Mouse (Mus musculus): ENCODE results near the gene Rfesd.

Gene Rfesd

DNA sequence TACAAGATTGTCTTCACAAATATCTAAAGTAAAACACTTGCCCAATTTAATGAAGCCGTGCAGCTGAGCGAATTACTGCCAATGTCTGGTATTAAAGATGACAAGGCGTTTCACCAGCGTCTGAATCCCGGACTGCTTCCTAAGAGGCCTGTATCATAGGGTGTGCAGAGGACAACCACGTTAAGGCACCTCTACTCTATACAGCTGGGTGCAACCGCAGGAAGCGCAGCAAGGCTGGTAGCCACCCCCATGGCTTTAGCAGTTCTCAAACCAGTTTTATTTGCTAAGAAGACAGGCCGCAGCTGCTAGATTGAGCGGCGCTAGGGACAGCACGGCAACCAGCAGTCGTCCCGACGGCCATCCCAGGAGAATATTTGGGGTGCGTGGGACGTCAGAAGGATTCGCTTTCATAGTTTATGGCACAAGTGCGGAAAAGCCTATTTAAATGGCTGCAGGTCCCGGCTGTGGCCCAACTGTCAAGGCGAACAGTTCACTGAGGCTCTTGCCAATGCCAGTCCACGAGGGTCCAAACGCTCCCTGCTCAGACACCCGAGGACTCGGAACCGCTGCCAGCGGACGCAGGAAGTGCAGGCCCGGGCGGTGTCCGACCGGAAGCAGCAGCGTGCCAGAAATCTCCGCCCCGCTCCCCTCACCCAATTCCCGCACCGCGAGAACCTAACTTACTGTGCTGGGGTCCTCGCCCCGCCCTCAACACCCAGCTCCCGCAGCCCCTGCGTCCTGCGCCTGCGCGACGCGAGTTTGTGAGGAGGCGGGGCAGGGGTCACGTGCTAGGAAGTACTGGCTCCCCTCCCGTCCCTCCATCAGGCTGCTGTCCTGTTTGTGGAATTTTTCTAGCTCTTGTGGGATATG, at the start of gene Rfesd:
Rfesd (minus strand) TSS at position 746 of the 870 bp plus-strand sequence.
- DNase-seq (ENCODE audit: low read depth, low spot score) = peak; percentile 84

DNA sequence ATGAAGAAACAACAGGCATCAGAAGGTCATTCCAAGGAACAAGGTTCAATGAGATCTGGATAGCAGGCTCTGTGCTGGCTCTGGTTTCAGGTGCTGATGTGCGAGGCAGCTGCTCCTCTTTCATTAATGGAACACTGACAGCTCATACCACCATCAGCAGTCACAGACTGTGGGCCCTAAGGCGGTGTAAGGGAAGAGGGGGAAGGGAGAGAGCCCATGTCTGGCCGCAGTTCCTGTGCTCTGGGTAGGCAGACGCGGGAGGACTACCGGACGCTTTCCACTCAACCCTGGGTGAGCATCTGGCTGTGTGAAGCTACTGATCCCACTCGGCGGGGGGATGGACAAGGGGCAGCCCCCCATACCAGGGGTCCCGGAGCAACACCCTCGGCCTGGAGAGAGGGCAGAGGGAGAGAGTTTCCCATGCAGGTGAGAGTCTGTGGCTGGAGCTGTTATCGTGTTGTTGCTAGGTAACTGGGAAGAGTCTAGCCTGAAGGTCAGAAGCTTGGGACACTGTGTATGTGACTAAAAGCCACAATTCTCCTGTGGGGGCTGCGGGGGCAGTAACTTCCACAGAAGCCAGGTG, 45.9 kb upstream of the Rfesd start:
- no peak for DNase-seq (ENCODE audit: low read depth, low spot score)

DNA sequence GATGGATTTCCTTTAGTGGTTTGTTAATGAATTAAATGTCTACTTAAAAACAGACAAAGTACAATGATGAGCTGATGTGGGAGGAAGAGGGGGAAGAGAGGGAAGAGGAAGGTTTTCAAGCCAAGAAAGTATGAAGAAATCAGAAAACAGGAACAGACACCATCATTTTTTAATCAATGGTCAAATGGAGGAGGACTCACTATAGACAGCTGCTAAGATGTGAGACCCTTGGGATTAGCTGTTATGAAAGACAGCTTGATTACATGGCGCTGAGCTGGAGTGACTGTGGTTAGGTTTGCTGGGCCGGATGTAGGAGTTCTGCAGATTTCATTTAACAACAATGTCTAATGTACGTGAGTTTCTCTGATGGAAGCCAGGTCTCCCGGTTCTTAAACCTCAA, 45.0 kb upstream of the Rfesd start:
- no peak for DNase-seq (ENCODE audit: low read depth, low spot score)

DNA sequence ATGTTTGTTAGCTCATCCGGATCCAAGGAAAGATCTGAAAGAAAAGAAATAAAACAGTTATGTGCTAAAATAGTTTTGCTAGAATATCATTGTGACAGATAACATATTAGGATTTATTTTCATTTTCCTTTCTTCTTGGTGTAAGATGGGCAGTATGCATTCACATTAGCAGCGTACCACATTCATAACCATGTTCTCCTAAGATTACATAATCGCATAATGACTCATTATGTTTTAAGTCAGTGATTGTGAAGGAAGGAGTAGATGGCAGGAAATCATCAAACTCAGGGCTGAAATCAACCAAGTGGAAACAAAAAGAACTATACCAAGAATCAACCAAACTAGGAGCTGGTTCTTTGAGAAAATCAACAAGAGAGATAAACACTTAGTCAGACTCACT, 44.0 kb upstream of the Rfesd start:
- no peak for DNase-seq (ENCODE audit: low read depth, low spot score)

DNA sequence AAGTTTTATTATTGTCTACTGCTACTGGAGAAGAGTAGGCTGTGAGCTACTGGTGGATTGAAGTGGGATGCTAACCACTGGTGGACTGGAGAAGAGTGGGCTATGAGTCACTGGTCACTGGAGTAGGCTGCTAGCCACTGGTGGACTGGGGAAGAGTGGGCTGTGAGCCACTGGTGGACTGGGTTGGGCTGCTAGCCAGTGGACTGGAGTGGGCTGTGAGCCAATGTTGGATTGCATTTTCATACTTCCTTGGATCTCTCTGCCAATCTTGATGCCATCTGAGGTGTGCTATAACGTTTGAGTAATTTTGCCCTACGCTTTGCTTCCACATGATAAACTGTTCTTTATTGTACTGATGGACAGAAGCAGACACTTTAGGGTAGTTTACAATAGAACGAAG, 43.6 kb upstream of the Rfesd start:
- DNase-seq (ENCODE audit: low read depth, low spot score) = no peak

DNA sequence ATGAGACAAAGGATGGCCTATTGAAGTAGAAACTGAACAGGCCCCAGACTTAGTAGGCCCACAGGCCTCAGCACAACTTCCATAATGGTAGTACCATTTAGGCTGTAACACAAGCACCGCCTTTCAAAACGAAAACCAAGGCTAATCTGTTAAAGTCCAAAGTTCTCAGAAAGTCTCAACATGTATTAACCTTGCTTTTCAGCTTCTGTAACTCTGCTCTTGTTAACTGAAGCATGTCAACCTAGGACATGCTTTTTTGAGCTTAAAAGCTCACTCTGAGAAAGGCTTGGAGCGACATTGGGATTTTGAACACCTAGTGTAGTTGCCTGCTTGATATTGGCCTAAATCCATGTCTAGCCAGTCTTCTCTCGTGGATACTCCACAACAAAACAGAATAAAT, 41.1 kb upstream of the Rfesd start:
- DNase-seq (ENCODE audit: low read depth, low spot score) = no peak

DNA sequence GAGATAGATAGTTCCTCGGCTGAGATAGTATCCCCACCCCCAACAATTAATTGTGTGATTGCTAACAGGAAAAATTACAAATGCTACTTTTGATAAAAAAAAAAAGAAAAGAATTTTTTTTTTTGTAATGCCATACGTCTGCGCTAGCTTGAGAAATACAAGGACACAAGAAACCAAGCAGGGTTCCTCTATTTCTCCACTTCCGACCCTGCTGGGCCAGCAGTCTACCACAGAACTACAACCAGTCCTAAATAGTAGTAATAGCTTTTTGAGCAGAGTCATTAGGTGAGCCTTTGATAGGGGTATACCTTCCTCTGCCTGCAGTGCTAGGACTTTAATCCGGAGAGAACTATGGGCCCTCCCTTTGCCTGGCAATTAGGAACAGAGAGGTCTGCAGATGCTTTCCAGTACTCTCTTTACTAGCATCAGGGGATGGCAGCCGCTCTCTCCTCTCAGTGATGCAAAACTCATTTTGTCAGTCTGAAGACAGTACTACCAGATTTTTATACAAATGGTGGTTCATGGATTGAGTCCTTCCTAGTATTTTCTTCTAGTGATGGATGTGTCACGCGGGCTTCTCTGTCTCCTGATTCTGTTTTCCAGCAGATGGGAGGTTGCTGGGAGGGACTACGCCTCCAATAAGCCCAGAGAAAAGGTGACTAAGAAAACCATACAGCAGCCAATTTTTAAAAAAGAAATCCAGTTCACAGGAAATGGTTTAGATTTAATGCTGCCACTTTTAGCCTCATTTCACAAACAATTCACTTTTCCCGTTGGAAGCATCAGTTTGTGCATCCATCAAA, 38.9 kb upstream of the Rfesd start:
- no peak for DNase-seq (ENCODE audit: low read depth, low spot score)

DNA sequence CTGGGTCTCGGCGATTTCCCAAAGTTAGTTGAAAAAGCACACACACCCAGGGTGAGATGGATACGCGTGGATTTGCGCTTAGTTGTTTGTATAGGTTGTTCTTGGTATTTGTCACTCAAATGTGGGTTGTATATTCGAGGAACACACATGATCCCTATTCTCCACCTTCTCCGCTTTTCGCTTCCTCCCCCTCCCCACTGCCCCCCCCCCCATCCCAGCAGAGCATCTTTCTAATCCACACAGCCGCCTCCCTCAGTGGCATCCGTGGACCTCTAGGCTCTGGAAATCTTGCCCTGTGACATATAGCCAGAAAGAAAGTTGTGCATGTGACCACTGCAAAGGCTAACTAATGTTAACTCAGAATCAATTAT, 38.4 kb upstream of the Rfesd start, which contains the start of gene Gpr150:
Gpr150 (minus strand) TSS at position 101 of the 371 bp plus-strand sequence.
- DNase-seq (ENCODE audit: low read depth, low spot score) = no peak

DNA sequence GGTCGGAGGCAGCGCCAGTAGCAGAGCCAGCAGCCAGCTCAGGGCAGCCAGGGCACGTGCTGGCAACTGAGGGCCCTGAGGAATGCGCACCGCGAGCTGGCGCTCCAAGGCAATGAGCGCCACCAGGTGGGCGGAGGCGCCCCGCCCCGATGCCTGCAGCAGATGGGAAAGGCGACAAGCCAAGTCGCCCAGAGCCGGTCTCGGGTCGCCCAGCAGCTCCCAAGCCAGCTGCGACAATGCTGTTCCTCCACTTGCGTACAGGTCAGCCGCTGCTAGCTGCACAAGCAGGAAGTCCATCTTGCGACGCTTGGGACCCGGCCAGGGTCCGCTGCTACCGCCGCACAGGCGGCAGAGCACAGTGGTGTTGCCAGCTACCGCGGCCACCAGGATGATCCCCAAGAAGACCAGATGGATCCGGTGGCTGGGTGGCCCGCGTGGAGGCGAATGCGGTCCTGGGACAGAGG, 37.8 kb upstream of the Rfesd start:
- DNase-seq (ENCODE audit: low read depth, low spot score) = peak; percentile 74

DNA sequence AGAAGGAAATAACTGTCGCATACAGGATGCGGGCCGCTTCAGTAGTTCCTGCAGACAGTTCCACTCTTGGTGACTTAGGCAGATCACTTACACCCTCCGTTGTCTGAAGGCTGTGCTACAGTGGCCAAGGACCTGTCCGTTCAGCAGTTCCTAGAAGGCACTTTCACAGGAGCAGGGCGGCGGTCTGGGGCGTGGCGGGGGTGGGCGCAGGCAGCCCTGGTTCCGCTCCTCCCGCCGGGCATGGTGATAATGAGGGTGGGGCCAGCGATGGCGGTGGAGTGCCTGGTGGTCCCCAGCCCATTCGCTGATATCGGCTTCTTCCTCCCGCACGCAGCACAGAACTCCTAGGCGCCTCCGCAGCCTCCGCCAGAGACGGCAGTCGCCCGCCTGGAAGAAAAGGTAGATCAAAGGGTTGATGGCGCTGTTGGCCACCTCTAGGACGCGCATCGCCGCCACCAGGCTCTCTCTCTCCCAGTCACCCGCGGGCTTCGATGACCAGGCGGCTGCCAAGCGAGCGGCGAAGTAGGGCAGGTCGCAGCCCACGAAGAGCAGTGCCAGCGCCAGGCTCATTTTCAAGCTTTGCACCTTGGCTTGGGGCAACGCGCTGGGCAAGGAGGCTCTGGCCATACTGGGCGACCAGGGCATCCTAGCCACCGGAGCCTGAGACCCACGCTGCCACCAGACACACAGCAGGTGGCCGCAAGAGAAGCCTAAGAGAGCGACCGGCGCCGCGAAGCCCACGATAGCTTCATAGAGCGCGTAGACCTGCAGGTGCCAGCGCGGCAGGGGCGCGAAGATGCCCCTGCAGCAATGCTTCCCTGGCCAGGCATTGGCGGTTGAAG, 37.1 kb upstream of the Rfesd start:
- DNase-seq (ENCODE audit: low read depth, low spot score) = peak; percentile 74

DNA sequence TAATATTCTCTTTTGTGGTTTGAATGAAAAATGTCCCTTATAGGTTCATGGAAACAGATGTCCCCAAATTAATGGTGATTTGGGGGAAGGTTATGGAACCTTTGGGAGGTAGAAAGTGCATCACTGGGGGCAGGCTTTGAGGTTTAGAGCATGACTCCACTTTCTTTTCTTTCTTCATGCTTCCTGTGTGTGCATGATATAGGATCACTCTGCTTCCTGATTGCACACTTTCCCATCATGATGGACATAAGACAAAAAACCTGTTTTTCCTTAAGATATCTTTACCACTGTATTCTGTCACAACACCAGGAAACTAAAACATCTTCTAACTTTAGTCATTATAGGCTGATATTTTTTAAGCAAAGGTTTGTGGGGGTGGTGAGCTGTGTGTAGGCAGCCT, 26.5 kb upstream of the Rfesd start:
- no peak for DNase-seq (ENCODE audit: low read depth, low spot score)

DNA sequence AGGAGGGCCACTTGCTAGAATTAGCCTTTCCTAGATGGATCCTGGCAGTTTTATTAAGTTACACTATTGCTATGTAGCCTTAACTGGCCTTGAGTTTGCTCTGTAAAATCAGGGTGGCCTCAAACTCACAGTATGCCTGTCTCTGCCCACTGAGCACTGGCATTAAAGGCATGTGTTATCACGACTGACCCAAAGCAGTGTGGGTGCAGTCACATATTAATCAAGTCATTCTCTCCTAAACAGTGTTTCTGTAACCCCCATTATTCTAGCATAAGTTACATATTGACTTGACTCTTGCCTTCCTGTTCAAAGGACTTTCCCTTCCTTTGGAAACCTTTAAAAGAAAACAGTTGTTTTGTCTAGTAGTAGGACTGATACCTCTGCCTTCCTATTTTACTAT, 23.9 kb upstream of the Rfesd start:
- DNase-seq (ENCODE audit: low read depth, low spot score) = no peak

DNA sequence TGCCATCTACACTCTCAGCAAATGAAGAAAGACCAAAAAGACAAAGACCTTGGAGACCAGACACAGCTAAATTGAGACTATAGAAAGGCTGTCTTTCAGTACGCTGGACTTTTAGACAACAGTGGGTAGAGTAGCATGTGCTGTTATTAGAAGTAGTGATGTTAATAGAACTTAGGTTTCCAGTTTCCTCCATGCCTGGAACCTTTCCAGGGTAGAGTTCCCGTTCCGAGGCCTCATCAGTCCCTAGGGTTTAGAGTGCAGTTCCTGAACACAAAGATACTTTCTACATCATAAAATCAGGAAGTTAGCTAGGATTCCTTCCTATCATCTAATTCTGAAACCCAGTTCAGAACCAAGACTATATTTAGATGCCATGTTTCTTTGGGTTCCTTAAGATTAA, 6.1 kb upstream of the Rfesd start:
- DNase-seq (ENCODE audit: low read depth, low spot score) = no peak

DNA sequence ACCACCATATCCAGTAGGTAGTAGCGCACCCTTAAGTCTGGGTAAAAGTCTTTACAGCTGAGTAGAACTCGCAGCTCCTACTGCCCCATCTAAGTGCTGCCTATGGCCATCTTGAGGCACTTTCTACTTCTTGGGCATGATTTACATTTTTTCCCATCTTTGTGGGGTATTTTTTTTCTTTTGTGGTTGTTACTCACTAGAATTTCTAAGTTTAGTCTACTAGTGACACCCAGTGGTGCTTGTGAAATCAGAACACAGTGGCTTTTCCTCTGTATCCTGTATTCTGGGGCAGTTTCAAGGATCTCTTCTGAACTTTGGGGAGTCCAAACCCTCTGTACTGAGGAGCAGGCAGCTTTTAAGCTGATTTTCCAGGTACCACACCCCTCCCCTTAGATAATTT, 3.3 kb upstream of the Rfesd start:
- no peak for DNase-seq (ENCODE audit: low read depth, low spot score)

DNA sequence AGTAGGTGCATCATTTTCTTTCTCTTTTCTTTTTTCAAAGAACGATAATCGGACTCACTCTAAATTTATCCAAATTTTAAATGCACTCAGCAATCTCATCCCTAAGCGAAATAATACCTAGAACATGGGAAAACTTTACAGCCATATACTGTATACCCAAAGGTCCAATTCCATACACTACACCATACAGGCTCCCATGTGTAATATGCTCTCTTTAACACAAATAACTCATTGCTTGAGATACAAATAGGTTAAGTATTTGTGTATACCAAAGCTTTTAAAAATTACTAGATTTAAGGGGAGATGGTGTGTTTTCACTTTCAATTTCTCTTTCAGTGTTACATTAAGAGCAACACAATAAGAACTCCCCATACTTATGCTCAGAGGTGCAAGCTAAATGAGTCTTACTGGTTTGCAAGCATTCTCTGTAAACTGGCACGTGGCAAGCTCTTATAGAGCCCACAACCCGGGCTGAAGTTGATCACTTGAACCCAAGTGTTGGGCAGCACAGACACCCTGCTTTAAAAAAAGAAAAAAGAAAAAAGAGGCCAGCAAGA, 403 bp upstream of the Rfesd start:
- DNase-seq (ENCODE audit: low read depth, low spot score) = no peak

DNA sequence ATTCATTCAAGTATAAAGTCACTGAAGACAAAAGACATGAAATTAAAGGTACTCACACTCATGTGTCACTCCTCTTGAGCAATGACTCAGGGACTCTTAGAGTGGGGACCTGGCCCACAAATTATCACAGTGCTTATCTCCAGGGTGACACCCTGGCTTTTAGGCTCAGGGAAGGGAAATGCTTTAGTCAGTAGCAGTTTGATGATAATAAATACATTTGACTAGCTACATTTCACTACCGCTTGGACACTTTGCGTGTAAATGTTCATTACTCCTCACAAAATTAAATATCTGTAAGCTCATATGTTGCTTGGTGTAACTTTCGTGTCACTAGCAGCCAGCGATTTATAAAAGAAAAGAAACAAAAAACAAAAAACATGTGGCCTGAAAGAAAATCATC, 1.1 kb downstream of the Rfesd start:
- DNase-seq (ENCODE audit: low read depth, low spot score) = peak; percentile 68

DNA sequence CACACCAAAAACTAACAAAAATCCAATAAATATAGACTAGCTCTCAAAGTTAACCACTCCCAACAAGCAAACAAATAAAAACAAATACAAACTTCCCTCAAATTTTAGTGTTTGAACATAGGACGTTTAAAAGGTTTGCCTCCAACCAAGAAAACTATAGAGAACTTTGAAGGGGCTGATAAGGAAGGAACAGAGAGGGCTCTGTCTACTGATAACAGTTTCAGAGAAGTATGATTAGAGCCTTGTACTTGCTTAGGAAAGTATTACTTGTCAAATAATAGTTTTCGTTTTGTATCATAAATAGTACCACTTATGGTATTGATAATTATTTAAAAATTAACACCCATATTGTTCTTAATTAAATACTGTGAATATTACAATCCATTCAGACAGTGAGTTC, 4.0 kb downstream of the Rfesd start:
- peak; percentile 22 for DNase-seq (ENCODE audit: low read depth, low spot score)

DNA sequence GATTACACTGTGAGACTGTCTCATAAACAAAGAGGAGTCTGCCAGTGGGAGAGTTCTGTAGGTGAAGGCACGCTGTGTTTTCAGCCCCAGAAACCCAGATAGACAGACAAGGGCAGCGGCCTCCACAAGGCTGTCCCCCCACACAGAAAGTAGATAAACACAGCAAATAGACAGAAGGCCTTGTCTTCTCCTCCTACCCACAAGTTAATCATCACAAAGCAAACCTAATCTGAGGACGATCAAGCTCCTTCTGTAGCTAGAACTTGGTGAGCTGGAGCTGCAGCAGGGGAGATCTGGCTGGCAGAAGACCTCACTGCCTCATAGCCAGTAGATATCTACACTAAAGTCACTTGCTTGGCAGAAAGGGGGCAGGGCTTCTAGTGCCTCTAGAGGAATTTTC, 15.2 kb downstream of the Rfesd start:
- no peak for DNase-seq (ENCODE audit: low read depth, low spot score)

DNA sequence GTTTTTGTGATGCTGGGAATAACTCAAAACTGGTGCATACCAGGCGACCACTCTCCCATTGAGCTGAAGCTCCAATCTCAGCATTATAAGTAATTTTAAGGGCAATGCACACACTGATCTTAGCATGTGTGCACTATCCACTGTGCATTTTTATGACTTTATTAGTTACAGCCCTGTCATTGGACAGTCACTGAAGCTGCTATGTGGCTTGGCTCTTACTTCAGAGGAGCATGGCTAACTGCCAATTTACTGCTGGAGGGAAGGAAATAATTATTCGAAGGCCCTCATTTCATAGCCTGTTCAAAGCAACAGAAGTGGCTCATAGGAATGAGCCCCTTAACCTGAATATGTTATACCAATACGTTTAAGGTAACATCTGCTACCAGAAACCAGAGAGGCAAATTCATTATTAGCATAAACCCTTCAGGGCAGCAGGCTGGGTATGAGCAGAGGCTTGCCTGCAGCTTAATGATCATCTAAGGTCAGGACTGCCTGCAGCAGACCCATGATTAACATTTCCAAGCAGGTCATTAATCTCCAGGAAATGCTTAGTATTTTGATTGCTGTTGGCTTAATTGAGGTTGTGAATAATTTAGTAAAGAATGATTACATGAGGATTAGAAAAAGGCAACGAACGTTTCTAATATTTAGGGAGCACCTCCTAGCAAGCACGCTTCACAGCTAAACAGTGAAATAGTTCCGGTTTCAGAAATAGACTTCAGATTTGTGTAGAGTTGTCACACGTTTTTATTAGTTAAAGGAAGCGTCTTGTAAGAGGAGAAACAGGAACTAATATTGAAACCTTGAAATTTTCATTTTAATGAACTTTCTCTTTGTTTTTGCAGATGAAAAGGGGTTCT, 26.1 kb downstream of the Rfesd start:
- DNase-seq (ENCODE audit: low read depth, low spot score) = no peak

DNA sequence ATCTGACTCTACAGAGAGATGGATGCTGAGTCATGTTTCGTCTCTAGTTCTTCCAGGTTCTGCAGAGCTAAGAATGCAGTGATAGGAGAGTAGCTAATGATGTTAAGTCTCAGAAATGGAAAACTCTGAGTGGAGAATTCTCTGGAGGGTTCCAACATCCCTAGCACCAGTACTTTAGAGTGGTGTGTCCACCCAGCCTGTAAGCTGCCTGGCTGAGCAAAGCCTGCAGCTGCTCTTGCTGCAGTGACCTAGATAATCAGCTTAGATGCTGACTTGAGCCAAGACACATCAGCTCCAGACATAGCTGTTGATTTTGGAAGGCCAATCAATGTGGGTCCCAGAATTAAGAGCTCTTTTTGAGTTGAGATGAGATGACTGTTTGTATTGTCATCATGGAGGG, 30.4 kb downstream of the Rfesd start:
- DNase-seq (ENCODE audit: low read depth, low spot score) = no peak

Measured in c-Kit-negative CD71-positive TER-119-positive erythroid progenitor cells, embryonic 14.5 days (primary cell).